Mouse (Mus musculus): ENCODE measurements around the gene Kifc5b. TPM values are rescaled to one million over a fixed set of nuclear protein-coding genes. Genes with fewer than 3 reads are reported as not detected.
A peak's percentile ranks its signal among the peaks of the same experiment; 100 is the strongest.
"Not testable (repeated sequence)": the region's sequence is repeated elsewhere in the genome, so short reads cannot be mapped to it uniquely, and the experiment has no call there.

Kifc5b gene
- polyA plus RNA-seq, 1 experiment = 15.4 TPM

- peaks cover 23% of the 10 kb centered on the region for H3K79me2 ChIP-seq (ENCODE audit: control insufficient read depth, insufficient read depth)
- H3K36me3 ChIP-seq (ENCODE audit: control insufficient read depth, insufficient read depth) = peaks cover 12% of the 10 kb centered on the region
- H3K4me2 ChIP-seq (ENCODE audit: low read depth) = peak within 1 kb of the TSS; percentile 93
- peak within 1 kb of the TSS; percentile 84 for H3K4me3 ChIP-seq
- TF ChIP-seq SRF (IDR thresholded peaks at IDR 0.05; ENCODE audit: control insufficient read depth, insufficient read length, low read depth) (peak; percentile 46), MYOG (IDR thresholded peaks at IDR 0.05; ENCODE audit: control insufficient read depth in 1 of 3, insufficient read depth in 1 of 3, insufficient read length in 2 of 3, low read depth in 2 of 3) (peak in 2 of 3 experiments; percentile 30 to 36), TCF12 (IDR thresholded peaks at IDR 0.05; ENCODE audit: insufficient read depth, poor library complexity, severe bottlenecking) (no peak), MYOD1 (IDR thresholded peaks at IDR 0.05; ENCODE audit: control insufficient read depth in 1 of 3, insufficient read length in 2 of 3, low read depth in 2 of 3) (peak in 1 of 3 experiments; percentile 15), POLR2A (IDR thresholded peaks at IDR 0.05; ENCODE audit: insufficient read length, low read depth) (peak; percentile 95), POLR2AphosphoS2 (IDR thresholded peaks at IDR 0.05; ENCODE audit: insufficient read length, low read depth) (peak; percentile 96)
- H3ac ChIP-seq (ENCODE audit: control insufficient read depth, insufficient read length) = peak within 1 kb of the TSS; percentile 55
- no peaks in the 10 kb centered on the region for H3K27me3 ChIP-seq (ENCODE audit: control insufficient read depth, insufficient read depth, insufficient read length)
These were observed 56.0 kb downstream of the Kifc5b start, which contains the start of gene Zbtb9 for GRCm38 (mm10) chr17:26972703-26973574. Gene Zbtb9 (plus strand): TSS chr17:26973167.

GRCm38 (mm10) chr17:26974547-26974946 lies 57.7 kb downstream of the Kifc5b start:
- TF ChIP-seq TCF3 (IDR thresholded peaks at IDR 0.05; ENCODE audit: insufficient read length, low read depth) (no peak), SRF (IDR thresholded peaks at IDR 0.05; ENCODE audit: control insufficient read depth, insufficient read length, low read depth) (no peak)
- peaks cover 20% of the 10 kb centered on the region for H3K36me3 ChIP-seq (ENCODE audit: control insufficient read depth, insufficient read depth)
- H3K4me3 ChIP-seq = peak overlapping the region; percentile 84
- peaks cover 23% of the 10 kb centered on the region for H3K79me2 ChIP-seq (ENCODE audit: control insufficient read depth, insufficient read depth)
- H3ac ChIP-seq (ENCODE audit: control insufficient read depth, insufficient read length) = no peak overlapping the region
- H3K4me2 ChIP-seq (ENCODE audit: low read depth) = peak overlapping the region; percentile 93
- no peaks in the 10 kb centered on the region for H3K27me3 ChIP-seq (ENCODE audit: control insufficient read depth, insufficient read depth, insufficient read length)

GRCm38 (mm10) chr17:26975415-26975814 lies 58.5 kb downstream of the Kifc5b start:
- no peaks in the 10 kb centered on the region for H3K27me3 ChIP-seq (ENCODE audit: control insufficient read depth, insufficient read depth, insufficient read length)
- H3K36me3 ChIP-seq (ENCODE audit: control insufficient read depth, insufficient read depth) = peaks cover 21% of the 10 kb centered on the region

GRCm38 (mm10) chr17:26977354-26977753 lies 60.5 kb downstream of the Kifc5b start:
- not testable (repeated sequence) for H3ac ChIP-seq (ENCODE audit: control insufficient read depth, insufficient read length); H3K4me2 ChIP-seq (ENCODE audit: low read depth); H3K27me3 ChIP-seq (ENCODE audit: control insufficient read depth, insufficient read depth, insufficient read length); H3K4me3 ChIP-seq
- peaks cover 23% of the 10 kb centered on the region for H3K79me2 ChIP-seq (ENCODE audit: control insufficient read depth, insufficient read depth)
- peaks cover 21% of the 10 kb centered on the region for H3K36me3 ChIP-seq (ENCODE audit: control insufficient read depth, insufficient read depth)

More at GRCm38 (mm10) chr17:26975415-26975814, 58.5 kb downstream of the Kifc5b start:
- Histone ChIP-seq H3K4me2 (ENCODE audit: low read depth) (no peak overlapping the region), H3K4me3 (no peak overlapping the region), H3ac (ENCODE audit: control insufficient read depth, insufficient read length) (no peak overlapping the region), H3K79me2 (ENCODE audit: control insufficient read depth, insufficient read depth) (peaks cover 23% of the 10 kb centered on the region)
- TF ChIP-seq MYOD1 (IDR thresholded peaks at IDR 0.05; ENCODE audit: control insufficient read depth in 1 of 3, insufficient read length in 2 of 3, low read depth in 2 of 3) (no peak), REST (IDR thresholded peaks at IDR 0.05; ENCODE audit: insufficient read depth, insufficient read length) (no peak), MAX (IDR thresholded peaks at IDR 0.05; ENCODE audit: low read depth) (no peak), POLR2AphosphoS2 (IDR thresholded peaks at IDR 0.05; ENCODE audit: insufficient read length, low read depth) (no peak), USF1 (IDR thresholded peaks at IDR 0.05; ENCODE audit: low read depth) (no peak), TCF3 (IDR thresholded peaks at IDR 0.05; ENCODE audit: insufficient read length, low read depth) (no peak), POLR2A (IDR thresholded peaks at IDR 0.05; ENCODE audit: insufficient read length, low read depth) (no peak), MYOG (IDR thresholded peaks at IDR 0.05; ENCODE audit: control insufficient read depth in 1 of 3, insufficient read depth in 1 of 3, insufficient read length in 2 of 3, low read depth in 2 of 3) (no peak), TCF12 (IDR thresholded peaks at IDR 0.05; ENCODE audit: insufficient read depth, poor library complexity, severe bottlenecking) (no peak), CEBPB (IDR thresholded peaks at IDR 0.05; ENCODE audit: insufficient read depth, poor library complexity, severe bottlenecking) (no peak)

- Histone ChIP-seq H3K79me2 (ENCODE audit: control insufficient read depth, insufficient read depth) (peaks cover 10% of the 10 kb centered on the region), H3K4me2 (ENCODE audit: low read depth) (no peak overlapping the region), H3K4me3 (no peak overlapping the region), H3ac (ENCODE audit: control insufficient read depth, insufficient read length) (no peak overlapping the region), H3K27me3 (ENCODE audit: control insufficient read depth, insufficient read depth, insufficient read length) (no peaks in the 10 kb centered on the region), H3K36me3 (ENCODE audit: control insufficient read depth, insufficient read depth) (peaks cover 21% of the 10 kb centered on the region)
- TF ChIP-seq MYOG (IDR thresholded peaks at IDR 0.05; ENCODE audit: control insufficient read depth in 1 of 3, insufficient read depth in 1 of 3, insufficient read length in 2 of 3, low read depth in 2 of 3) (no peak), MAX (IDR thresholded peaks at IDR 0.05; ENCODE audit: low read depth) (no peak), REST (IDR thresholded peaks at IDR 0.05; ENCODE audit: insufficient read depth, insufficient read length) (no peak), POLR2A (IDR thresholded peaks at IDR 0.05; ENCODE audit: insufficient read length, low read depth) (no peak), TCF12 (IDR thresholded peaks at IDR 0.05; ENCODE audit: insufficient read depth, poor library complexity, severe bottlenecking) (no peak)
These were observed 62.5 kb downstream of the Kifc5b start for GRCm38 (mm10) chr17:26979426-26979825.
